Mouse (Mus musculus) hindbrain, embryonic 11.5 days (tissue): ENCODE results near the gene Lce1e. TPM values are rescaled to one million over a fixed set of nuclear protein-coding genes. Genes with fewer than 3 reads are reported as not detected.
"Not testable (repeated sequence)": the region's sequence is repeated elsewhere in the genome, so short reads cannot be mapped to it uniquely, and the experiment has no call there.

Experiments used
- ATAC-seq: fragments of 200-750 bp; cut with Nextera tagmentation; 2 replicates; pipeline ENCODE4 v1.8.0; 2017; ENCODE audit warnings: mild to moderate bottlenecking, moderate TSS enrichment, moderate library complexity; ENCODE audit not compliant: low FRiP score
- DNase-seq: peaks from one replicate; pipeline ENCODE4 v3.0.0-alpha.2; 2015; ENCODE audit warnings: low spot score
- H3K27ac ChIP-seq: fragments of 300-500 bp; sonication (generic); 2 replicates; pipeline ENCODE4 v1.5.1; 2014; ENCODE audit warnings: mild to moderate bottlenecking, low read depth, low read length
- H3K27me3 ChIP-seq: fragments of 300-500 bp; sonication (generic); 2 replicates; pipeline ENCODE4 v1.6.1; 2014; ENCODE audit warnings: mild to moderate bottlenecking, low read length, moderate library complexity, mixed read lengths; ENCODE audit not compliant: control insufficient read depth, insufficient read depth
- H3K36me3 ChIP-seq: fragments of 300-500 bp; sonication (generic); 2 replicates; pipeline ENCODE4 v1.6.1; 2014; ENCODE audit warnings: mild to moderate bottlenecking, low read length, moderate library complexity, mixed read lengths; ENCODE audit not compliant: control insufficient read depth, insufficient read depth
- H3K4me1 ChIP-seq: fragments of 300-500 bp; sonication (generic); replicated peaks from 2 replicates; pipeline ENCODE4 v1.6.1; 2014; ENCODE audit warnings: low read length, mixed read lengths; ENCODE audit not compliant: control insufficient read depth, insufficient read depth
- H3K4me2 ChIP-seq: fragments of 300-500 bp; sonication (generic); replicated peaks from 2 replicates; pipeline ENCODE4 v1.6.1; 2014; ENCODE audit warnings: mild to moderate bottlenecking, low read depth, low read length
- H3K4me3 ChIP-seq: fragments of 300-500 bp; sonication (generic); 2 replicates; pipeline ENCODE4 v1.5.1; 2014; ENCODE audit warnings: low read depth, low read length
- H3K9ac ChIP-seq: fragments of 300-500 bp; sonication (generic); 2 replicates; pipeline ENCODE4 v1.6.1; 2014; ENCODE audit warnings: low read depth, low read length
- H3K9me3 ChIP-seq: fragments of 300-500 bp; sonication (generic); 2 replicates; pipeline ENCODE4 v1.6.1; 2016; ENCODE audit warnings: low read length; ENCODE audit not compliant: control insufficient read depth
- WGBS: fragments of 180-500 bp; shearing (Covaris S2); extraction: QIAGEN DNeasy Blood & Tissue Kit; methylation state at CpG from one replicate; pipeline ENCODE4 v1.1.7; 2014; 5-methylcytosine and 5-hydroxymethylcytosine counted together
- polyA plus RNA-seq: library from polyadenylated mRNA; unstranded; fragments of >200 nt; fragmentation: Nextera tagmentation; extraction: Ambion mirVana; gene quantifications from 2 replicates; pipeline ENCODE4 v1.2.1, GENCODE M21; 2014

Lce1e gene
- polyA plus RNA-seq, 1 experiment from 2014 or later, result not detected

DNA sequence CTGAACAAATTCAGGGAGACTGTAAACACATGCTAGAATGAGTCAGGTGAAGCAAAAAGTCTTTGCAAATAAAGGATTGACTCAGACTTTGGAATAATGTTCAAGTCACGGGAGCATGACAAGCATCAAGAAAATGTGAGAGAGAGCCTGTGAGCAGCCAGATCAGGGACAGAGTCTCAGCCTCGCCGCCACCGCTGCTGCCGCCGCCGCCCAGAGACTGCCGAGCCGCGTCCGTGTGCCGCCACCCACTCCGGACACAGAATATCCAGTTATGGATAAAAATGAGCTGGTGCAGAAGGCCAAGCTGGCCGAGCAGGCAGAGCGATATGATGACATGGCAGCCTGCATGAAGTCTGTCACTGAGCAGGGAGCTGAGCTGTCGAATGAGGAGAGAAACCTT, 19.7 kb downstream of the Lce1e start:
- not testable (repeated sequence) for DNase-seq, H3K27ac ChIP-seq, H3K9ac ChIP-seq, H3K27me3 ChIP-seq, H3K9me3 ChIP-seq, H3K4me2 ChIP-seq, H3K4me1 ChIP-seq, ATAC-seq, H3K36me3 ChIP-seq, H3K4me3 ChIP-seq
- WGBS, result 75% methylated on average over 16 of the region's 16 CpGs

DNA sequence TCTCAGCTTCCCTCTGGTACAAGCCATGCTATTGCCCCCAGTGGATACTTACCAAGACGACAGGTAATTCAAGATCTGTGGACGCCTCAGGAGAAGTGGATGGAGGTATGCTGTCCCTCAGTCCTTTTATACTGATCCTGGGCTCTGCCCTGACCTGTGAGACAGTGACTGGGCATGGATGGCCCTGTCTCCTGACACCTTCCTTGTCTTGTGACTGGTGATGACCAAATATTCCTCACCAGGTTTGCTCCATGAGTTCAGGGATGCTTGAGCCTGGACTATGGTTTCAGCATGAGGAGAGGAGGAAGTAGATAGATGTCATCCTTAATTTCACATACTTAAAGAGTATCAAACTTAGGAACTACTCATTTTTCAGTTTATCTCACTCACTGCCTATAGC, 21.8 kb downstream of the Lce1e start, which contains the start of gene Lce1d:
Gene Lce1d (minus strand): TSS at position 101 of the 400 bp plus-strand sequence.
- no peak within 1 kb of the TSS for H3K27ac ChIP-seq
- no peak for ATAC-seq
- no peaks in the 10 kb centered on the region for H3K36me3 ChIP-seq
- H3K4me1 ChIP-seq, result no peaks in the 10 kb centered on the region
- H3K4me3 ChIP-seq, result no peak within 1 kb of the TSS
- no peak within 1 kb of the TSS for H3K9ac ChIP-seq
- DNase-seq, result no peak
- 63% methylated on average over 2 of the region's 2 CpGs for WGBS
- H3K9me3 ChIP-seq, result no peaks in the 10 kb centered on the region
- no peaks in the 10 kb centered on the region for H3K27me3 ChIP-seq
- no peak within 1 kb of the TSS for H3K4me2 ChIP-seq

DNA sequence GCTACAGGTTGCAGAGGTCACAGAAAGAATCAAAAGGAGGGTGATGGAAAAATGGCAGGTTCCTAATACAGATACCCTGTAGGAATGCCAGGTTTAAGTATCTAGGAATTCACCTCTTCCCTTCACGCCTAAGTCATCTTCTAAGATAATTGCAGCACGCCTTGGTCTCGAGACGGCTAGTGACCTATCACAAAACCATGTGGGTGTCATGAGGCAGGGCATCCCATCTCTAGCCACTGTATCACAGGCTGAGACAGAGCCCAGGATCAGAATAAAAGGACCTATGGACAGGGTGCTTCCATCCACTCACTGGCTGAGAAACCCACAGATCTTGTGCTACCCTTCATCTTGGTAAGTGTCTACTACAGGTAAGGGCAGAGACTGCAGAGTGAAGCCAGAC, 29.9 kb downstream of the Lce1e start, which contains the start of gene Lce1c:
Gene Lce1c (plus strand): TSS at position 301 of the 400 bp plus-strand sequence.
- no peak for DNase-seq
- ATAC-seq, result no peak
- Histone ChIP-seq H3K36me3 (no peaks in the 10 kb centered on the region), H3K9me3 (no peaks in the 10 kb centered on the region), H3K9ac (no peak within 1 kb of the TSS), H3K27ac (no peak within 1 kb of the TSS), H3K4me3 (no peak within 1 kb of the TSS), H3K27me3 (no peaks in the 10 kb centered on the region), H3K4me1 (no peaks in the 10 kb centered on the region), H3K4me2 (no peak within 1 kb of the TSS)
- 92% methylated on average over 4 of the region's 4 CpGs for WGBS

DNA sequence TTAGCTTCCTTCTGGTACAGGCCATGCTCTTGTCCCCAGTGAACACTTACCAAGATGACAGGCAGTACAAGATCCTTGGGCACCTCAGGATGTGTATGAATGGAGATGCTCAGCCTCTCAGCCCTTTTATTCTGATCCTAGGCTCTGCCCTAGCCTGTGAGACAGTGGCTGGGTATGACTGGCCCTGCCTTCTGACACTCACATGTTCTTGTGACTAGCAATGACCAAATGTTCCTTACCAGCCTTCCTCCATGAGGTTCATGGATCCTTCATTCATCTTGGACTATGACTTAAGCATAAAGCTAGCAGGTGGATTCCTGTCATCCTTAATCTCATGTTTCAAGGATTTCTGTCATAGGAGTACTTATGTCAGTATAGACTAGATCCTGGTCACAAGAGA, 38.7 kb downstream of the Lce1e start, which contains the start of gene Lce1a2:
Gene Lce1a2 (minus strand): TSS at position 101 of the 400 bp plus-strand sequence.
- Histone ChIP-seq H3K4me2 (no peak within 1 kb of the TSS), H3K27me3 (no peaks in the 10 kb centered on the region), H3K9me3 (no peaks in the 10 kb centered on the region), H3K4me3 (no peak within 1 kb of the TSS), H3K9ac (no peak within 1 kb of the TSS), H3K27ac (no peak within 1 kb of the TSS), H3K4me1 (no peaks in the 10 kb centered on the region), H3K36me3 (no peaks in the 10 kb centered on the region)
- ATAC-seq (no peak), DNase-seq (no peak)

Other genes starting within 250 kb of the Lce1e start
- not detected in 2 replicates for gene Sprr1a, start 223.2 kb downstream of the Lce1e start, polyA plus RNA-seq
- not detected in 2 replicates for gene Sprr4, start 208.6 kb downstream of the Lce1e start, polyA plus RNA-seq
- gene 2310046K23Rik, start 174.6 kb downstream of the Lce1e start, polyA plus RNA-seq, result not detected in 2 replicates
- gene Ivl, start 135.3 kb downstream of the Lce1e start, polyA plus RNA-seq, result not detected in 2 replicates
- not detected in 2 replicates for gene Smcp, start 120.1 kb downstream of the Lce1e start, polyA plus RNA-seq
- gene 2210017I01Rik, start 101.6 kb downstream of the Lce1e start, polyA plus RNA-seq, result not detected in 2 replicates
- gene Lce6a, start 87.4 kb downstream of the Lce1e start, polyA plus RNA-seq, result not detected in 2 replicates
- not detected in 2 replicates for gene Lce1a1, start 60.8 kb downstream of the Lce1e start, polyA plus RNA-seq
- gene Lce1b, start 52.1 kb downstream of the Lce1e start, polyA plus RNA-seq, result not detected in 2 replicates
- not detected in 2 replicates for gene Lce1a2, start 38.8 kb downstream of the Lce1e start, polyA plus RNA-seq
- gene Lce1c, start 29.8 kb downstream of the Lce1e start, polyA plus RNA-seq, result not detected in 2 replicates
- gene Lce1d, start 21.9 kb downstream of the Lce1e start, polyA plus RNA-seq, result not detected in 2 replicates
- not detected in 2 replicates for gene Lce1f, start 11.3 kb upstream of the Lce1e start, polyA plus RNA-seq
- gene Gm38119, start 30.0 kb upstream of the Lce1e start, polyA plus RNA-seq, result not detected in 2 replicates
- gene Lce1g, start 43.3 kb upstream of the Lce1e start, polyA plus RNA-seq, result not detected in 2 replicates
- not detected in 2 replicates for gene Lce1h, start 56.0 kb upstream of the Lce1e start, polyA plus RNA-seq
- gene Lce1i, start 69.8 kb upstream of the Lce1e start, polyA plus RNA-seq, result not detected in 2 replicates
- gene Lce1j, start 81.4 kb upstream of the Lce1e start, polyA plus RNA-seq, result not detected in 2 replicates
- not detected in 2 replicates for gene Lce1k, start 98.8 kb upstream of the Lce1e start, polyA plus RNA-seq
- not detected in 2 replicates for gene Kprp, start 118.2 kb upstream of the Lce1e start, polyA plus RNA-seq
- not detected in 2 replicates for gene Lce1l, start 142.2 kb upstream of the Lce1e start, polyA plus RNA-seq
- not detected in 2 replicates for gene 2310050C09Rik, start 161.1 kb upstream of the Lce1e start, polyA plus RNA-seq
- gene Lce3a, start 217.2 kb upstream of the Lce1e start, polyA plus RNA-seq, result not detected in 2 replicates
- not detected in 2 replicates for gene Lce3b, start 223.9 kb upstream of the Lce1e start, polyA plus RNA-seq
- not detected in 2 replicates for gene Lce3c, start 235.4 kb upstream of the Lce1e start, polyA plus RNA-seq
- not detected in 2 replicates for gene Lce3d, start 248.3 kb upstream of the Lce1e start, polyA plus RNA-seq